Mouse (Mus musculus): Measurements from ENCODE around the gene Timp4. TPM values are rescaled to one million over a fixed set of nuclear protein-coding genes. Genes with fewer than 3 reads are reported as not detected.

Timp4 gene
- polyA plus RNA-seq, 1 experiment from 2014 or later: 0.31 TPM

DNA sequence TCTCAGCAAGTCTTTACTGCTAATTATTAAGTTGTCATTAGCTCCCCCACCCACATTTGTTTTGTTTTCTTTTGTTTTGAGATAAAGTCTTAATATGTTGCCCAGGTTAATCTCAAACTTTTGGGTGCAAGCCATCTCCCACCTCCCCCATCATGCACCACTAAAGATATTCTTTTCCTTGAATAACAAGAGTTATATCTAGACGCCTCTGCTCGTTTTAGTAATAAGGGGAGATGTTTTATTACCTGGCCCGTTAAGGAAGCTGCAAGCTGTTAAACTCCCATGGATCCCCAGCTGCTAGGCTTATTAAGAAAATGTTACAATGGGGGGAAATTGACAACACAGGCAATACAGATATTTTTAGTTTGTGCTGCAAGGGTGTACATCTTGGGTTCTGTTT is 21.4 kb downstream of the Timp4 start:
- Histone ChIP-seq H3K27me3 (ENCODE audit: control insufficient read depth, insufficient read depth, low read length) (no peaks in the 10 kb centered on the region), H3K4me2 (ENCODE audit: low read depth, severe bottlenecking) (no peak overlapping the region), H3K36me3 (ENCODE audit: control insufficient read depth, insufficient read depth, low read length) (no peaks in the 10 kb centered on the region), H3K4me3 (ENCODE audit: low read depth, low read length) (no peak overlapping the region), H3K4me1 (ENCODE audit: control insufficient read depth, insufficient read depth, low read length) (no peaks in the 10 kb centered on the region), H3K9me3 (ENCODE audit: control insufficient read depth, low read length) (no peaks in the 10 kb centered on the region), H3K9ac (ENCODE audit: low read length) (no peak overlapping the region), H3K27ac (replicated peaks; ENCODE audit: low read depth, low read length) (no peak overlapping the region)
- ATAC-seq (ENCODE audit: insufficient number of reproducible peaks, low FRiP score, low TSS enrichment, low read depth) (no peak), DNase-seq (ENCODE audit: low spot score) (no peak)
- 31% methylated on average over 3 of the region's 3 CpGs for WGBS

- Histone ChIP-seq H3K27me3 (ENCODE audit: control insufficient read depth, insufficient read depth, low read length) (no peaks in the 10 kb centered on the region), H3K9me3 (ENCODE audit: control insufficient read depth, low read length) (no peaks in the 10 kb centered on the region), H3K27ac (replicated peaks; ENCODE audit: low read depth, low read length) (no peak overlapping the region), H3K9ac (ENCODE audit: low read length) (no peak overlapping the region), H3K36me3 (ENCODE audit: control insufficient read depth, insufficient read depth, low read length) (no peaks in the 10 kb centered on the region), H3K4me3 (ENCODE audit: low read depth, low read length) (no peak overlapping the region), H3K4me1 (ENCODE audit: control insufficient read depth, insufficient read depth, low read length) (no peaks in the 10 kb centered on the region), H3K4me2 (ENCODE audit: low read depth, severe bottlenecking) (no peak overlapping the region)
- ATAC-seq (ENCODE audit: insufficient number of reproducible peaks, low FRiP score, low TSS enrichment, low read depth): no peak
- DNase-seq (ENCODE audit: low spot score): peak; percentile 88
- WGBS: 16% methylated on average over 2 of the region's 2 CpGs
These were observed 24.5 kb downstream of the Timp4 start for GRCm38 (mm10) chr6:115227529-115227928.

GRCm38 (mm10) chr6:115227043-115227442 is 25.0 kb downstream of the Timp4 start, which contains the start of gene Gm17482:
Gene Gm17482, plus strand, starts transcription at chr6:115227343.
- DNase-seq (ENCODE audit: low spot score) (no peak), ATAC-seq (ENCODE audit: insufficient number of reproducible peaks, low FRiP score, low TSS enrichment, low read depth) (no peak)
- Histone ChIP-seq H3K4me2 (ENCODE audit: low read depth, severe bottlenecking) (no peak within 1 kb of the TSS), H3K36me3 (ENCODE audit: control insufficient read depth, insufficient read depth, low read length) (no peaks in the 10 kb centered on the region), H3K27me3 (ENCODE audit: control insufficient read depth, insufficient read depth, low read length) (no peaks in the 10 kb centered on the region), H3K4me3 (ENCODE audit: low read depth, low read length) (no peak within 1 kb of the TSS), H3K9me3 (ENCODE audit: control insufficient read depth, low read length) (no peaks in the 10 kb centered on the region), H3K4me1 (ENCODE audit: control insufficient read depth, insufficient read depth, low read length) (no peaks in the 10 kb centered on the region), H3K9ac (ENCODE audit: low read length) (no peak within 1 kb of the TSS), H3K27ac (replicated peaks; ENCODE audit: low read depth, low read length) (no peak within 1 kb of the TSS)
- 74% methylated on average over 4 of the region's 4 CpGs for WGBS

- H3K4me1 ChIP-seq (ENCODE audit: control insufficient read depth, insufficient read depth, low read length): no peaks in the 10 kb centered on the region
- H3K4me3 ChIP-seq (ENCODE audit: low read depth, low read length): no peak overlapping the region
- H3K9me3 ChIP-seq (ENCODE audit: control insufficient read depth, low read length): no peaks in the 10 kb centered on the region
- H3K27ac ChIP-seq (replicated peaks; ENCODE audit: low read depth, low read length): no peak overlapping the region
- no peaks in the 10 kb centered on the region for H3K36me3 ChIP-seq (ENCODE audit: control insufficient read depth, insufficient read depth, low read length)
- WGBS: 83% methylated on average over 3 of the region's 3 CpGs
- DNase-seq (ENCODE audit: low spot score): no peak
- no peak for ATAC-seq (ENCODE audit: insufficient number of reproducible peaks, low FRiP score, low TSS enrichment, low read depth)
- H3K4me2 ChIP-seq (ENCODE audit: low read depth, severe bottlenecking): no peak overlapping the region
- no peaks in the 10 kb centered on the region for H3K27me3 ChIP-seq (ENCODE audit: control insufficient read depth, insufficient read depth, low read length)
- H3K9ac ChIP-seq (ENCODE audit: low read length): no peak overlapping the region
These were observed 26.5 kb downstream of the Timp4 start for GRCm38 (mm10) chr6:115225519-115225918.

DNA sequence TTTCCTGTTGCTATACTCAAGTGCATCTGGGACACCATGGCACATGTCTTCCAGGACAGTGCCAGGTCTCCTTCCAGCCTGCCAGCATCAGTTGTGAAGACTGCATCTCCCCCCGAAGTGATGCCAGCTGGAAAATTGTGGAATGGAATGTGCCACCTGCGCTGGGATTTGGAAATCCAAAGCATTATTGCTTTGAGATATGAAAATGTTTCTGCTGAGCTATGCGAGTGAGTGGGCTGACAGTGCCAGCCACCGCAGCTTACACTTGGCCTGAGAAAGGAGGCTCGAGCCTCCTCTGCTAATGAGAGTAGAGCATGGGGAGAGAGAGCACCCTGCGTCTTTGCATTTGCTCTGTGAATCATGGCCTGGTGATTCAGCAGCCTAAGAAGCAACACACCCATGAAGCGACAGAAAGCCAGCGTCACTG is 30.8 kb downstream of the Timp4 start:
- ATAC-seq (ENCODE audit: insufficient number of reproducible peaks, low FRiP score, low TSS enrichment, low read depth) (no peak), DNase-seq (ENCODE audit: low spot score) (no peak)
- no peaks in the 10 kb centered on the region for H3K36me3 ChIP-seq (ENCODE audit: control insufficient read depth, insufficient read depth, low read length)
- no peak overlapping the region for H3K4me3 ChIP-seq (ENCODE audit: low read depth, low read length)
- H3K27me3 ChIP-seq (ENCODE audit: control insufficient read depth, insufficient read depth, low read length): no peaks in the 10 kb centered on the region
- H3K4me1 ChIP-seq (ENCODE audit: control insufficient read depth, insufficient read depth, low read length): no peaks in the 10 kb centered on the region
- H3K27ac ChIP-seq (replicated peaks; ENCODE audit: low read depth, low read length): no peak overlapping the region
- no peaks in the 10 kb centered on the region for H3K9me3 ChIP-seq (ENCODE audit: control insufficient read depth, low read length)
- no peak overlapping the region for H3K9ac ChIP-seq (ENCODE audit: low read length)
- H3K4me2 ChIP-seq (ENCODE audit: low read depth, severe bottlenecking): no peak overlapping the region
- WGBS: 82% methylated on average over 8 of the region's 8 CpGs

DNA sequence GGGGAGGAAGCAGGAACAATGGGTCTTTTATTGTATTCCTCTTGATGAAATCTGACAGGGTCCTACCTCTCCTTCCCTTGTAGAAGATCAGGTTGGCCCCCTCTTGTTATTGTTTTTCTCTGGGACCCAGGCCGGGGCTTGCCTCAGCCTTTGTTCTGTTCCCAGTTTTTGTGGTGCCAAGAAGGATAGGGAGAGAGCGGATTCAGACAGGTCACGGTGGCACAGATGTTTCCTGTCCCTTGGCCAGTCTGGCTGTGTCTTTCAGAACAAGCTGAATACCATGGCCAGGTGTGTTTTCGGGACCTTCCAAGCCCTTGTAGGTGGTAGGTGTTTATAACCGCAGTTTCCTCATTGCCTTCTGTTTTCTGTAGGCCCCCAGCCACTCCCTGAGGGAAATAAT is 38.9 kb downstream of the Timp4 start:
- no peak for DNase-seq (ENCODE audit: low spot score)
- no peaks in the 10 kb centered on the region for H3K36me3 ChIP-seq (ENCODE audit: control insufficient read depth, insufficient read depth, low read length)
- no peaks in the 10 kb centered on the region; the same call in 1 of the 2 replicates for H3K4me1 ChIP-seq (ENCODE audit: control insufficient read depth, insufficient read depth, low read length)
- no peaks in the 10 kb centered on the region for H3K9me3 ChIP-seq (ENCODE audit: control insufficient read depth, low read length)
- ATAC-seq (ENCODE audit: insufficient number of reproducible peaks, low FRiP score, low TSS enrichment, low read depth): no peak
- H3K4me3 ChIP-seq (ENCODE audit: low read depth, low read length): no peak overlapping the region
- no peaks in the 10 kb centered on the region for H3K27me3 ChIP-seq (ENCODE audit: control insufficient read depth, insufficient read depth, low read length)
- no peak overlapping the region for H3K9ac ChIP-seq (ENCODE audit: low read length)
- H3K4me2 ChIP-seq (ENCODE audit: low read depth, severe bottlenecking): no peak overlapping the region
- no peak overlapping the region for H3K27ac ChIP-seq (replicated peaks; ENCODE audit: low read depth, low read length)
- 65% methylated on average over 5 of the region's 5 CpGs for WGBS

DNA sequence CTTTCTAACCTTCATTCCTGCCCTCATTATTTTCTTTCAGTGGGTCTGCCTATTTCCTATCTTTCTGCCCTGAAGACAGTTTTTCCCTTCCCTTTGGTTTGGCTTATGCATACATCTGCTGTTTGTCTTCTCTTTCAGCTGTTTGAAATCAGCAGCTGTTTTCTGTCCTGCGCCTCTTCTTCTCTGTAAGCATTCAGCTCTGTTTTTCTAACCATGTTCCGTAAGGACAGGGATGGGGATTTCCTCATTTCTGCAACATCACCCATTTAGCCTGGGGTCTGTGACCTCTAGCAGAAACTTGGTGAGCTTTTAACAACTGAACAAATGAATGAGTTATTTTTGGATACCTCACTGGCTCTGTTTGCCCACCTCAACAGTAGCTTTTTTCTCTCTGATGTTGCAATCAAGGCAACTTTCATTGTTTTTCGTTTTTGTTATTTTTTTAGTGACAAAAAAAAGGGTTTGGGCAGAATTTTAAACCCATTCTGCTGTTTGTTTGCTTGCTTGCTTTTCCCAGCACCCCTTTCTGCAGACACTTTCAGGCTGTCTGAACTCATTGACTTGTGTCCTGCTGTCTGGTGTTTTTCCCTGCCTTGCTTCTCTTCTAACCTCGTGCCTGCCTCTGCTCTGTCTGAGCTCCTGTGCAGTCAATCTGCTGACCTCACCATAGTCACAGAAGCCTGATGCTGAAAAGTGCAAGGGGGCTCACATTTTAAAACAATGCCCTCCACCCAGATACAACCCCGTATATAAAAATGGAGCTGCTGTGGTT is 39.7 kb downstream of the Timp4 start:
- H3K27ac ChIP-seq (replicated peaks; ENCODE audit: low read depth, low read length): no peak overlapping the region
- no peaks in the 10 kb centered on the region for H3K27me3 ChIP-seq (ENCODE audit: control insufficient read depth, insufficient read depth, low read length)
- DNase-seq (ENCODE audit: low spot score) (no peak), ATAC-seq (ENCODE audit: insufficient number of reproducible peaks, low FRiP score, low TSS enrichment, low read depth) (no peak)
- no peaks in the 10 kb centered on the region; the same call in 1 of the 2 replicates for H3K4me1 ChIP-seq (ENCODE audit: control insufficient read depth, insufficient read depth, low read length)
- H3K4me3 ChIP-seq (ENCODE audit: low read depth, low read length): no peak overlapping the region
- H3K9ac ChIP-seq (ENCODE audit: low read length): no peak overlapping the region
- no peak overlapping the region for H3K4me2 ChIP-seq (ENCODE audit: low read depth, severe bottlenecking)
- H3K36me3 ChIP-seq (ENCODE audit: control insufficient read depth, insufficient read depth, low read length): no peaks in the 10 kb centered on the region
- WGBS: 73% methylated on average over 5 of the region's 5 CpGs
- H3K9me3 ChIP-seq (ENCODE audit: control insufficient read depth, low read length): no peaks in the 10 kb centered on the region

DNA sequence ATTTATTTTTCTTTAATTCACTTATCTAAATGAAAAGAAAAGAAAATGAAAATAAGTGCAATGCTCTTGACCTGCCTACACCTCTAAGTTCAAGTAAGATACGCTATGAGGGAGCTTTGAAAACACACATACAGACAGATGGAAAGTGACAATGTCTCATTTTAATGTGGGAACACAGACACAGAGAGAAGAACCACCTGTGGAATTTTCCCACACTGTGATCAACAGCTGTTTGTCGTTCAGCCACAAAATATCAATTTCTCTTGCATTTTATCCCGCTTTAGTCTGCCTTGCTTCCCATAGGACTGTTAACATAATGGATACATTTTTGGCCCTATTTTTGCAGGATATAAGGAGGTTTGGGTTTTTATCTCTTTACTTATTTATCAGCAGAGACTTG is 41.2 kb downstream of the Timp4 start:
- Histone ChIP-seq H3K9me3 (ENCODE audit: control insufficient read depth, low read length) (no peaks in the 10 kb centered on the region), H3K27ac (replicated peaks; ENCODE audit: low read depth, low read length) (no peak overlapping the region), H3K4me3 (ENCODE audit: low read depth, low read length) (no peak overlapping the region), H3K4me2 (ENCODE audit: low read depth, severe bottlenecking) (no peak overlapping the region), H3K4me1 (ENCODE audit: control insufficient read depth, insufficient read depth, low read length) (no peaks in the 10 kb centered on the region; the same call in 1 of the 2 replicates), H3K27me3 (ENCODE audit: control insufficient read depth, insufficient read depth, low read length) (no peaks in the 10 kb centered on the region), H3K9ac (ENCODE audit: low read length) (no peak overlapping the region), H3K36me3 (ENCODE audit: control insufficient read depth, insufficient read depth, low read length) (no peaks in the 10 kb centered on the region)
- ATAC-seq (ENCODE audit: insufficient number of reproducible peaks, low FRiP score, low TSS enrichment, low read depth): no peak
- no peak for DNase-seq (ENCODE audit: low spot score)
- 78% methylated on average over 3 of the region's 3 CpGs for WGBS

- no peaks in the 10 kb centered on the region; the same call in 1 of the 2 replicates for H3K4me1 ChIP-seq (ENCODE audit: control insufficient read depth, insufficient read depth, low read length)
- no peak overlapping the region for H3K4me3 ChIP-seq (ENCODE audit: low read depth, low read length)
- H3K9me3 ChIP-seq (ENCODE audit: control insufficient read depth, low read length): no peaks in the 10 kb centered on the region
- no peak overlapping the region for H3K4me2 ChIP-seq (ENCODE audit: low read depth, severe bottlenecking)
- ATAC-seq (ENCODE audit: insufficient number of reproducible peaks, low FRiP score, low TSS enrichment, low read depth) (no peak), DNase-seq (ENCODE audit: low spot score) (no peak)
- 59% methylated on average over 2 of the region's 2 CpGs for WGBS
- H3K27me3 ChIP-seq (ENCODE audit: control insufficient read depth, insufficient read depth, low read length): no peaks in the 10 kb centered on the region
- no peak overlapping the region for H3K27ac ChIP-seq (replicated peaks; ENCODE audit: low read depth, low read length)
- no peaks in the 10 kb centered on the region for H3K36me3 ChIP-seq (ENCODE audit: control insufficient read depth, insufficient read depth, low read length)
- no peak overlapping the region for H3K9ac ChIP-seq (ENCODE audit: low read length)
These were observed 41.8 kb downstream of the Timp4 start for GRCm38 (mm10) chr6:115210187-115210586.
